Mouse (Mus musculus) gonadal fat pad, adult 2 months (tissue): ENCODE data around the gene Slc9c1. TPM values are rescaled to one million over a fixed set of nuclear protein-coding genes. Genes with fewer than 3 reads are reported as not detected.

Source experiments
- DNase-seq: peaks from one replicate; pipeline ENCODE4 v3.0.0-alpha.2; 2012; ENCODE audit warnings: low read depth
- polyA plus RNA-seq: library from polyadenylated mRNA; depleted of rRNA; stranded (reverse); fragments of >200 nt; gene quantifications from 2 replicates; pipeline ENCODE4 v1.2.3, GENCODE M21; 2012; rRNA removed

Gene Slc9c1
- polyA plus RNA-seq, 1 experiment: not detected

DNA sequence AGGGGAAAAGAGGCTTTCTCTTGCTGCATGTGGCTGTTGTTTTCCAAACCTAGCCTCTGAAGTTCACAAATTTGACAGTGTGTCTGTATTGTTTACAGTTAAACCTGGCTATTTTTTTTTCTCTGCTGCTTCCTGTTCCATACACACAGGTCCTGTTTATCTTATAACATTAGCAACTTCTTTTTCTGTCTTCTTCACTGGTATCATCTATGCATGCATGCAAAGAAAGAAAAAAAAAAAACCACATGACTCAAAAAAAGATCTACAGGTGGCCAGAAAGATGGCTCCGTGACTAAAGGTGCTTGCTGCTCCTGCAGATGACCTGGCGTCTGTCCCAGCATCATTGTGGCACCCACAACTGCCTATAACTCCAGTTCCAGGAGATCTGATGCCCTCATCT lies 90.2 kb downstream of the Slc9c1 start:
- DNase-seq: no peak

DNA sequence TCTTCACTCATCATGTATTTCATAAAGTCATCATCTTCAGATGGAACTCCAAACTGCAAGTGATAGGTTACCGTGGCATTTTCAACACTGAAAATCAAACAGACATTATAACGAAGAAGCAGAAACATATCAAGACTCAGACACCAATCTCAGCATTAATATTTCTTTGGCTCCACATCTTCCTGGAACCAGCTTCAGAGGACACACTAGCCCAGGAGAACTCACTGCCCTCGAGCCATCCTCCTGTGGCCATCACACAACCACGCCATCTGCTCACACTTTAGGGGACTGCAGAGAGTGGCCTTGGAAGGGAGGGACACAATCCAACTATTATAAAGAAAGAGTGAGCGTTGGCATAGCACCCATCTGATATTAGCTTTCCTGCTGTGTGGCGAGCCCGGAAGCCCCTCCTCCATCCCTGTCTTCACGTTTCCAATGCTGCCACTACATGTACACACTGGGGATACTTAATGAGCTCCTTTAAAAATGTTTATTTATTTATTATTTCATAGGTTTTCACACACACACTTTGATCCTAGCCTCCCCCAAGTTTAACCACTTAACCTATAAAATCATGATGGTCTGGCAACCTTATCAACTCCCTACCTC lies 94.5 kb downstream of the Slc9c1 start:
- DNase-seq: no peak

DNA sequence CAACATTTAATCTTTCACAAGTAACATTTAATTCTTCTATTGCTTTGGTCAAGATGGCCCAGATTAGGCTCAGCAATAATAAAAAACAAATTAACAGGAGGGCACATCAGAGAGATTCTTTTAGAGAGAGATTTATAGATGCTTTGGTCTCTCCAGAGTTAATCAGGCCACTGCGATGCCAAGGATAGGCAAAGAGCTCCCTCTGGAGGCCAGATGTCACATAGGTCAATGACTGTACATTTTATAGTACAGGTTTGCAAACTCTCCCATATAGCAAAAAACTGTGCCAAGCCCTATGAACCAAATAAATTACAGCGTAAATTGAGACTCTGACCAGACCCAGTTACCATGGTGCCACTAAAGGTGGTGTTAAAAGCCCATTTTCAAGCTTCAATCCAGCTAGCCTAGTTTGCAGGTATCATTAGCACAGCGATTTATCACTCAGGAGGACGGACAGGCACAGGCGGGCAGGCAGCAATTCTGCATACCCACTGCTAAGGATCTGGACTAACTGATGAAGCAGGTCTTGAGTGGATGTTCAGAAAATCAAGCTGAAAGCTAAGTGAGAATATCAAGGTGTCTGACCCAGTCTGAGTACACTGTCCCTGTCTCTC lies 95.3 kb downstream of the Slc9c1 start:
- no peak for DNase-seq

DNA sequence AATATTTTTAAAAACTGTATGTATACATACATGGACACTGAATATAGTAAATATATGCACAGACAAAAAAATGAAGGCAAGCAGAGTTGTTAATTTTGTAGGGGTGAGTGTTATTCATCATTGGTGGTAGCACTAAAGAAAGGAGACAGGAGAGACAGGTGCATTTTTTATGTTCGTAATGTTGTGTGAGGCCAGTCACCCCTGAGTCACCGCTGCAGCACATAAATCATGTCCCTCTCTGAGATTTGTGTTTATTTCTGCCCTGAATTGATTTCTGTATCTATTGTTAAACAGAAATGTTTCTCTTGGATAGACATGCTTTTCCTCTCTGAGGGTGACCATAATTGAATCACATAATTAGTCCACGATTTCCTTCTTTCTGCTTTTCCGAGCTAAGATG lies 97.3 kb downstream of the Slc9c1 start:
- no peak for DNase-seq

DNA sequence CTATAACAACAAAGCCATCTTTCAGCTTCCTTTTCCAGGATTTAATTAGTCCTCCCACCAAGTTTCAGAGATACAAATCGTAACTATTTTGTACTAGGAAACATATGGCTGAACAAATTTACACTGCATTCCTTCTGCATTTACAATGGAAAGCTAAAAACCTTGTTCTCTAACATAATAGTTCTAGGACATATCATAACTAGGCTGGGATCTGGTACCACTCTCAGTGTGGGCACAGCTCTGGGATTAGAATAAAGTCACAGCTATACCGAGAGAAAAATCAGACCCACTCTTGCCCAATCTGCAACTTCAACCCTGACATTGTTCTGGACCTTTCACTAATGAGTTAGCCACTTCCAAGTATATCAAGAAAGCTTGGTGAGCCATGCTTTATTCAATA lies 100.7 kb downstream of the Slc9c1 start:
- DNase-seq: no peak

- DNase-seq: no peak
Measured at GRCm38 (mm10) chr16:45640070-45640762, 105.1 kb downstream of the Slc9c1 start.

DNA sequence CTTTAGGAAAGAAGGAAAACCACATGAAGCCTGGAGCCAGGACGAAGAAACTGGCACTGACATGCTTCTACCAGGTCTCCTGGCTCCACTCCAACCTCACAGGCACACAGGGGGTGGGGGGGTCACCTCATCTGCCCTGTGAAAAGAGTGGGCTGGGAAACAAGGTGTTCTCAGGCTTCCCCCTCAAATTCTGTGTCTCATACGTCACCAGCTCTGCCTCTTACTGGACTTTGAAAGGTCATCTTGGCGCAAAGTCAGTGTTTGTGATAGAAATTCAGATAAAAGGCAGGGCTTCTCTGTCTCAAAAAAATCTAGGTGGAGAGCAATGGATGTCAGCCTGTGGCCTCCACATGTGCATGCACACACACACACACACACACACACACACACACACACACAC lies 106.2 kb downstream of the Slc9c1 start:
- no peak for DNase-seq

DNA sequence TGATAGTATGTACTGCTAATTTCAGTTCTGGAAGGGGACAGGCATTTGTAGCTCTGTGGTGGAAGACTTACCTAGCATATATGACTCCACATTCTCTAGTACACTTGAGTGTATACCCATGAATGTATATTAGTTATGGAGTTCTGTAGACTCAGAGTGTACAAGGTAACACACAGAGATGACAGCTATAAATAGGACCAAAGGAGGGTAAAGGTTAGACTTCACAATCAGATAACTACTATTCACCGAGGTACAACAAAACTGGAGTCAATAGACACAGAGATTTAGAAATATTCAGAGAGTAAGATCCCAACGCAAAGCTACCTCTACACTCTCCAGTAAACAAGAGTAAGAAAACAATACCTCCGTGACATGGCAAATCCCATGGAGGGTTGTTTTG lies 108.8 kb downstream of the Slc9c1 start:
- no peak for DNase-seq

- no peak for DNase-seq
Measured at GRCm38 (mm10) chr16:45644380-45644779, 109.3 kb downstream of the Slc9c1 start.

GRCm38 (mm10) chr16:45651497-45651896 lies 116.4 kb downstream of the Slc9c1 start:
- no peak for DNase-seq

DNA sequence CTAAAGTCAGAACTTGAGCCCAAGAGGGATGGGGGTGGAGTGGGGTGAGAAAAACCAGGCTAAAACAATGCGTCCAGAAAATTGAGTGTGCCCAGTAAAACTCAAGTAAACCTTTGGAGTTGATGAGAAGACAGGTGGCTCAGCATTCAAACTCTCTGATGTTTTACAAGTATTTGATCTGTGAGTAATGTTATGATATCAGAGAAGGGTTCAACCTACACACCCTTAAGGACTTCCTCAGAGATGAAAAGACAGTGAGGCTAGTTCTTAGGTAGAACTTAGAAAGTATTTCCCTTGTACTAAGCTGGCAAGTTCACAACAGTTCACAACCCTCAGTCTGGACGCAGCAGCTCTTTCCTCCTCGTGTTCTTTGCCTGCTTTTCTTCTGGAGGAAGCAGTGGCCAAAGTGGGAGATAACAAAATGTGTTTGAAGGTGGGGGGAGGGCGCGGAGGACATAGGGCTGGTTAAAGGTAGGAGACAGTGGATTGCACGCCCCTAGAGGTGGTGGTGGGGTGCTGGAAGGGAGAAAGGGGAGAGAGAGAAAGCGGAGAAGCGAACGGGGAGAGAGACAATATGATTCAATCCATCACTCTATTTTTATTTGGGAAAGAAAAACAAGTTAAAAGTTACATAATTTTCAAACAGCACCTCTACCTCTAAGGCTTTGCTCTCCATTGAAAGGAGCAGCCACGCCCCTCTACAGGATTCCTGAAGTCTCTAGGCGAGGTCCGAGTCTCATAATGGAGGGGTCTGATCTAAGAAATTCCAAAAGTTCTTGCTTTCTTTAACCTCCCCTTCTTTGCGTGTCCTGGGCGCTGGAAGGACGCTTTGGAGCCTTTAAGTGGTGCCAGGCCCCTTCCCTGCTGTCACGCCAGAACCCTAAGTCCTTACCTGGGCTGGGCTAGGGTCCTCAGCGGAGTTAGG lies 118.2 kb downstream of the Slc9c1 start:
- no peak for DNase-seq

DNA sequence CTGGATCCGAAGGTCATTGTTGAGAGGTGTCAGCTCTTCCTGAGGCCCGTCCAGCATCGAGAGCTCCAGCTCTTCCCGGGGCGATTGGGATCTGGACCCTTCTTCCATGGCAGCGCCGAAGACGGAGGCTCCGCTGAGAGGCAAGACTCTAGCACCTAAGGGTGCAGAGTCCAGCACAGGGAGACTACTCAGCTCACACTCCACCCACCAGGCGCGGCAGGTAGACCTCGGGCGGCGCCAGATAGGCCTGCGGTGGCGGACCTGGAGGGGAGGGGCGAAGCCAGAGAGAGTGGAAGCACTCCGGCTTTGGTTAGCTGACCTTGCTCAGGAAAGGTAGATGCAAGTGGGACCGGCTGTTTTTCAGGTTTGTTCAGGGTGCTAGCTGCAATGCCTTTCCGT lies 118.8 kb downstream of the Slc9c1 start, which contains the start of gene BC016579:
BC016579 (minus strand) TSS at position 135 of the 399 bp plus-strand sequence.
- no peak for DNase-seq

GRCm38 (mm10) chr16:45654465-45654864 lies 119.4 kb downstream of the Slc9c1 start:
- DNase-seq: no peak

Other genes starting within 250 kb of the Slc9c1 start
- 84.0 and 113 TPM in 2 replicates for gene Cd200, start 126.3 kb upstream of the Slc9c1 start, polyA plus RNA-seq
- gene Gm609, start 42.3 kb upstream of the Slc9c1 start, polyA plus RNA-seq: 0.65 and 1.0 TPM in 2 replicates
- gene Gm17783, start 3.3 kb upstream of the Slc9c1 start, polyA plus RNA-seq: 0.11 TPM in 1 of 2 replicates, not detected in the other
- 0.14 and 0.27 TPM in 2 replicates for gene Gcsam, start 75.1 kb downstream of the Slc9c1 start, polyA plus RNA-seq
- 0.34 and 0.39 TPM in 2 replicates for gene BC016579, start 118.8 kb downstream of the Slc9c1 start, polyA plus RNA-seq
- gene Tmprss7, start 158.3 kb downstream of the Slc9c1 start, polyA plus RNA-seq: 0.52 and 1.1 TPM in 2 replicates
- gene Tagln3, start 189.3 kb downstream of the Slc9c1 start, polyA plus RNA-seq: 0.42 TPM in 2 replicates
- 6.6 and 6.9 TPM in 2 replicates for gene Abhd10, start 207.6 kb downstream of the Slc9c1 start, polyA plus RNA-seq